Mouse (Mus musculus): Measurements from ENCODE around the gene Fam83c. TPM values are rescaled to one million over a fixed set of nuclear protein-coding genes. Genes with fewer than 3 reads are reported as not detected.

Fam83c gene
- total RNA-seq, 2 experiments from 2014 or later: not detected

- peak in 1 of 2 experiments; percentile 52 for DNase-seq
- intact Hi-C loops (cut with DNase I): no loop called here
Observed at GRCm38 (mm10) chr2:155805231-155805924, 29.3 kb downstream of the Fam83c start.

- intact Hi-C loops (cut with DNase I): no loop called here
- no peak for DNase-seq
Observed at GRCm38 (mm10) chr2:155804053-155804452, 30.6 kb downstream of the Fam83c start.

GRCm38 (mm10) chr2:155802761-155803160 lies 31.9 kb downstream of the Fam83c start:
- intact Hi-C loops (cut with DNase I): no loop called here
- no peak for DNase-seq

- no peak for DNase-seq
- intact Hi-C loops (cut with DNase I): no loop called here
Observed at GRCm38 (mm10) chr2:155798613-155799012, 36.0 kb downstream of the Fam83c start.

GRCm38 (mm10) chr2:155794674-155795445 lies 39.8 kb downstream of the Fam83c start:
- no peak for DNase-seq
- intact Hi-C loops (cut with DNase I): no loop called here

- DNase-seq: no peak
- intact Hi-C loops (cut with DNase I): no loop called here
Observed at GRCm38 (mm10) chr2:155792899-155793298, 41.8 kb downstream of the Fam83c start.

GRCm38 (mm10) chr2:155787949-155788931 lies 46.4 kb downstream of the Fam83c start:
- no peak for DNase-seq
- intact Hi-C loops (cut with DNase I): no loop called here

GRCm38 (mm10) chr2:155786905-155787304 lies 47.7 kb downstream of the Fam83c start:
- DNase-seq: no peak
- intact Hi-C loops (cut with DNase I): no loop called here

- no peak for DNase-seq
- intact Hi-C loops (cut with DNase I): no loop called here
Observed at GRCm38 (mm10) chr2:155784534-155784933, 50.1 kb downstream of the Fam83c start.

GRCm38 (mm10) chr2:155779506-155779905 lies 55.1 kb downstream of the Fam83c start:
- intact Hi-C loops (cut with DNase I): no loop called here

GRCm38 (mm10) chr2:155779066-155779465 lies 55.6 kb downstream of the Fam83c start:
- no peak for DNase-seq
- intact Hi-C loops (cut with DNase I): no loop called here

More at GRCm38 (mm10) chr2:155779506-155779905, 55.1 kb downstream of the Fam83c start:
- DNase-seq: no peak

- intact Hi-C loops (cut with DNase I): no loop called here
- DNase-seq: no peak
Observed at GRCm38 (mm10) chr2:155778004-155778403, 56.6 kb downstream of the Fam83c start.

GRCm38 (mm10) chr2:155777688-155777985 lies 57.0 kb downstream of the Fam83c start:
- intact Hi-C loops (cut with DNase I): no loop called here
- no peak for DNase-seq

Other genes with a start within 250 kb of the Fam83c start
- gene Gss, start 242.0 kb downstream of the Fam83c start, total RNA-seq (2021): 1 to 10 TPM; 3.7 to 6.0 TPM
- gene Myh7b, start 223.6 kb downstream of the Fam83c start, total RNA-seq (2021): 1 to 10 TPM; 1.9 to 6.8 TPM
- 10 to 100 TPM; 85.8 to 90.9 TPM for gene Trpc4ap, start 142.5 kb downstream of the Fam83c start, total RNA-seq (2021)
- 1 to 10 TPM; 3.7 to 4.2 TPM for gene Edem2, start 105.4 kb downstream of the Fam83c start, total RNA-seq (2021)
- not detected for gene Gm17581, start 99.0 kb downstream of the Fam83c start, total RNA-seq (2021)
- gene Procr, start 83.7 kb downstream of the Fam83c start, total RNA-seq (2021): 10 to 100 TPM; 10.6 to 10.9 TPM
- not detected for gene Mmp24, start 59.5 kb downstream of the Fam83c start, total RNA-seq (2021)
- gene BC029722, start 15.4 kb downstream of the Fam83c start, total RNA-seq (2021): 10 to 100 TPM; 22.3 to 23.2 TPM
- gene Eif6, start 7.9 kb downstream of the Fam83c start, total RNA-seq (2021): 10 to 100 TPM; 36.1 to 45.9 TPM
- gene Uqcc1, start 95.5 kb upstream of the Fam83c start, total RNA-seq (2021): 100 to 1,000 TPM; 151 to 164 TPM
- not detected for gene Gm15557, start 105.9 kb upstream of the Fam83c start, total RNA-seq (2021)
- under 1 TPM in 1 of 2 experiments, not detected in 1; 0.10 TPM for gene Gdf5, start 110.5 kb upstream of the Fam83c start, total RNA-seq (2021)
- gene Cep250, start 121.6 kb upstream of the Fam83c start, total RNA-seq (2021): 1 to 10 TPM; 3.1 to 3.2 TPM
- gene 6430550D23Rik, start 173.1 kb upstream of the Fam83c start, total RNA-seq (2021): under 1 TPM; 0.20 to 0.39 TPM
- gene Ergic3, start 173.2 kb upstream of the Fam83c start, total RNA-seq (2021): 10 to 100 TPM; 44.1 to 46.2 TPM
- not detected for gene Fer1l4, start 218.1 kb upstream of the Fam83c start, total RNA-seq (2021)
- not detected for gene Spag4, start 230.3 kb upstream of the Fam83c start, total RNA-seq (2021)